Mouse (Mus musculus): ENCODE measurements around the gene Krt8. TPM values are rescaled to one million over a fixed set of nuclear protein-coding genes. Genes with fewer than 3 reads are reported as not detected.

Krt8 gene
- 0.36 and 1.00 TPM in 2 replicates for total RNA-seq (2021)
- long read RNA-seq, transcript Krt8-201 (9 exons, 1,958 nt): major isoform, 122 of 153 reads
- long read RNA-seq, partial matches to known transcripts: 29 of 153 reads
- long read RNA-seq, other reads (novel, unspliced or antisense): 2 of 153 reads

GRCm38 (mm10) chr15:102004189-102004588 lies at the start of gene Krt8:
Krt8 (minus strand) TSS chr15:102004482.
- DNase-seq: no peak

- DNase-seq: peak; percentile 64
These were observed 47.8 kb upstream of the Krt8 start for GRCm38 (mm10) chr15:102051920-102052683.

GRCm38 (mm10) chr15:102049871-102050270 lies 45.6 kb upstream of the Krt8 start:
- no peak for DNase-seq

- DNase-seq: no peak
These were observed 43.7 kb upstream of the Krt8 start for GRCm38 (mm10) chr15:102048006-102048405.

GRCm38 (mm10) chr15:102045691-102046090 lies 41.4 kb upstream of the Krt8 start:
- no peak for DNase-seq

GRCm38 (mm10) chr15:102044745-102045144 lies 40.5 kb upstream of the Krt8 start:
- DNase-seq: no peak

- no peak for DNase-seq
These were observed 37.7 kb upstream of the Krt8 start for GRCm38 (mm10) chr15:102041951-102042350.

GRCm38 (mm10) chr15:102040277-102040676 lies 36.0 kb upstream of the Krt8 start:
- DNase-seq: no peak

GRCm38 (mm10) chr15:102034121-102035053 lies 30.1 kb upstream of the Krt8 start:
- no peak for DNase-seq

GRCm38 (mm10) chr15:102028040-102028439 lies 23.8 kb upstream of the Krt8 start, which contains the start of gene Krt18:
Krt18 (plus strand) TSS chr15:102028180.
- no peak for DNase-seq

- no peak for DNase-seq
These were observed 22.1 kb upstream of the Krt8 start for GRCm38 (mm10) chr15:102026430-102026829.

GRCm38 (mm10) chr15:102025136-102025872 lies 21.0 kb upstream of the Krt8 start:
- no peak for DNase-seq

- DNase-seq: no peak
These were observed 19.6 kb upstream of the Krt8 start for GRCm38 (mm10) chr15:102023888-102024287.

GRCm38 (mm10) chr15:102022481-102022880 lies 18.2 kb upstream of the Krt8 start:
- DNase-seq: no peak

- DNase-seq: no peak
These were observed 13.7 kb upstream of the Krt8 start for GRCm38 (mm10) chr15:102017918-102018463.

- no peak for DNase-seq
These were observed 12.5 kb upstream of the Krt8 start for GRCm38 (mm10) chr15:102016787-102017186.

GRCm38 (mm10) chr15:102016096-102016495 lies 11.8 kb upstream of the Krt8 start:
- no peak for DNase-seq

- no peak for DNase-seq
These were observed 10.6 kb upstream of the Krt8 start for GRCm38 (mm10) chr15:102014848-102015247.

GRCm38 (mm10) chr15:102013651-102014050 lies 9.4 kb upstream of the Krt8 start:
- peak; percentile 27 for DNase-seq

- no peak for DNase-seq
These were observed 8.0 kb upstream of the Krt8 start for GRCm38 (mm10) chr15:102012260-102012765.

- DNase-seq: no peak
These were observed 6.4 kb upstream of the Krt8 start for GRCm38 (mm10) chr15:102010569-102011245.

All from adrenal gland, postnatal 25 days (tissue).